In the genomic region with DNA sequence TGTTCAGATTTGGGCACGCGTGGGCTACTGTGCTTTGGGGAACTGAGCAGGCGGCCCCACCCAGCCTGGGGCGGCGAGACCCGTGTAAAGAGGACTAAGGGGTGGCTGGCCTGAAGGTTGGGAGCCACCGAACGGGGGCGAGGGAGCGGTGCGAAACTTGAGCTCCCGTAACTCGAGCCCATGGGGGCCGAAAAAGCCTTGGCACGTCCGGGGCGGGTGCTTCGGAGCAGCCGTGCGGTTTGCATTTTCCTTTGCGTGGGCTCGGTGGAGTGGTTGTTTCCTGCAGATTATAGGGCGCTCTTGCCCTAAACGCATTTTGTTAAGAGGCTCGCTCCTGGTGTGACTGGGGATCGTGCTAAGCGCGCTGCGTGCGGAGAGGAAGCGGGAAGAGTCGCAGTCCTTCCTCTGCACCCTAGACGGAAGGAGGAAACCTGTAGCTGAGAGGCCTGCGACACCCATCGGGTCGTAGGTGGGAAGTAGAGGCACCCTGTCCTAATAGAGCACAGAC, we compare ENCODE assay signal across 8 mouse cellular contexts. TPM values are rescaled to one million over a fixed set of nuclear protein-coding genes. Genes with fewer than 3 reads are reported as not detected.
DNase-seq lines count a peak whose midpoint lies in the region; ATAC-seq and TF ChIP-seq lines count a peak whose summit lies in the region.
"Had no signal": no experiment of that assay in that cellular context is flagged by ENCODE, and none has a peak within 500 bp of the region (broad histone marks: within the 10 kb centered on the region; RNA-seq: fewer than 3 reads in every experiment).

No protein-coding gene starts in this region.

- peak overlapping the region; percentile 72 for H3K4me3 ChIP-seq in forebrain, embryonic 14.5 days (ENCODE audit: low read depth, low read length)
- peak overlapping the region; percentile 96 for H3K4me3 ChIP-seq in intestine, embryonic 16.5 days (ENCODE audit: low read length)
- H3K4me3 ChIP-seq in macrophage (ENCODE audit: inconsistent target), result peak overlapping the region; percentile 97
- peak overlapping the region; percentile 96 for H3K4me3 ChIP-seq in spleen, adult 2 months (ENCODE audit: extremely low read depth, insufficient read depth, insufficient read length)

- peak overlapping the region; percentile 78 for H3K27ac ChIP-seq in forebrain, embryonic 14.5 days (ENCODE audit: low read depth, low read length)
- H3K27ac ChIP-seq in intestine, embryonic 16.5 days (ENCODE audit: low read length), result peak overlapping the region; percentile 98
- H3K27ac ChIP-seq in macrophage, result peak overlapping the region; percentile 92
- H3K27ac ChIP-seq in spleen, adult 2 months (ENCODE audit: insufficient read depth, low read length), result peak overlapping the region; percentile 97

- H3K4me1 ChIP-seq in forebrain, embryonic 14.5 days (ENCODE audit: control insufficient read depth, insufficient read depth, low read length), result no peaks in the 10 kb centered on the region; the same call in 1 of the 2 replicates
- H3K4me1 ChIP-seq in intestine, embryonic 16.5 days (ENCODE audit: control insufficient read depth, insufficient read depth, low read length), result peaks cover 19% of the 10 kb centered on the region
- H3K4me1 ChIP-seq in spleen, adult 2 months (ENCODE audit: control insufficient read depth, insufficient read depth, insufficient read length), result no peaks in the 10 kb centered on the region; the same call in 1 of the 2 replicates

- no peaks in the 10 kb centered on the region for H3K9me3 ChIP-seq in forebrain, embryonic 14.5 days (replicated peaks; ENCODE audit: control insufficient read depth, low read length)
- no peaks in the 10 kb centered on the region for H3K9me3 ChIP-seq in intestine, embryonic 16.5 days (ENCODE audit: control insufficient read depth, low read length)

- peak overlapping the region; percentile 84 for H3K4me2 ChIP-seq in forebrain, embryonic 14.5 days (ENCODE audit: low read length)
- peak overlapping the region; percentile 84 for H3K4me2 ChIP-seq in intestine, embryonic 16.5 days (ENCODE audit: low read depth, low read length)

- H3K9ac ChIP-seq in forebrain, embryonic 14.5 days (ENCODE audit: low read length), result peak overlapping the region; percentile 89
- peak overlapping the region; percentile 100 for H3K9ac ChIP-seq in intestine, embryonic 16.5 days (ENCODE audit: low read depth, low read length)

- ATAC-seq in forebrain, embryonic 14.5 days, result peak; percentile 17
- peak; percentile 34 for ATAC-seq in intestine, embryonic 16.5 days

- peaks cover 33% of the 10 kb centered on the region for H3K36me3 ChIP-seq in forebrain, embryonic 14.5 days (ENCODE audit: control insufficient read depth, insufficient read depth, low read length)
- H3K36me3 ChIP-seq in intestine, embryonic 16.5 days (ENCODE audit: control insufficient read depth, insufficient read depth, low read length), result peaks cover 8% of the 10 kb centered on the region
- H3K36me3 ChIP-seq in macrophage (ENCODE audit: inconsistent target), result peaks cover 27% of the 10 kb centered on the region
- peaks cover 19% of the 10 kb centered on the region for H3K36me3 ChIP-seq in spleen, adult 2 months (ENCODE audit: control insufficient read depth, insufficient read depth, low read length)

- no peak for TF ChIP-seq CTCF in spleen, adult 2 months (IDR thresholded peaks at IDR 0.05; ENCODE audit: extremely low read depth, insufficient read depth, insufficient read length, insufficient replicate concordance)

- WGBS in forebrain, embryonic 14.5 days, result under 1% methylated on average over 36 of the region's 36 CpGs
- 0% methylated on average over 36 of the region's 36 CpGs for WGBS in intestine, embryonic 16.5 days
- WGBS in macrophage (ENCODE audit: missing documents), result under 1% methylated on average over 36 of the region's 36 CpGs
- under 1% methylated on average over 36 of the region's 36 CpGs for WGBS in spleen, adult 2 months

- H3K79me2 ChIP-seq in macrophage (ENCODE audit: inconsistent target), result peaks cover 46% of the 10 kb centered on the region

- no peaks in the 10 kb centered on the region for H3K27me3 ChIP-seq in forebrain, embryonic 14.5 days (replicated peaks; ENCODE audit: control insufficient read depth, insufficient read depth, low read length)
- H3K27me3 ChIP-seq in intestine, embryonic 16.5 days (replicated peaks; ENCODE audit: control insufficient read depth, insufficient read depth, low read length), result no peaks in the 10 kb centered on the region
- no peaks in the 10 kb centered on the region for H3K27me3 ChIP-seq in spleen, adult 2 months (ENCODE audit: control insufficient read depth, insufficient read depth, low read length)

- DNase-seq in lung, adult 18-20 months, result peak; percentile 40 to 46
- DNase-seq in lung, postnatal 10 days, result no peak
- DNase-seq in brain, adult 2 months (ENCODE audit: low read depth, low spot score), result peak; percentile 66
- peak; percentile 41 for DNase-seq in forebrain, embryonic 14.5 days (ENCODE audit: low spot score)
- peak; percentile 17 to 41 for DNase-seq in spleen, adult 2 months (ENCODE audit: low read depth in 1 of 2, low spot score in 2 of 2)

- no peak for TF ChIP-seq POLR2A in spleen, adult 2 months (IDR thresholded peaks at IDR 0.05; ENCODE audit: low read depth, low read length)

RNA-seq across cellular contexts. Expression of gene Ldha, which starts 4.8 kb away (rescaled TPM):
- 724 and 871 TPM in 2 replicates for polyA plus RNA-seq in forebrain, embryonic 14.5 days (2014; fragmentation: Nextera tagmentation; extraction: Ambion mirVana)
- 3,052 and 3,173 TPM in 2 replicates for polyA plus RNA-seq in intestine, embryonic 16.5 days (2015; fragmentation: Nextera tagmentation; extraction: Ambion mirVana)
- 100 to 1,000 TPM in 4 of 26 experiments, 10 to 100 TPM in 22; 28.3 to 140 (median 69.6) TPM for total RNA-seq in macrophage (2018; cell fraction: chromatin; rRNA removed)
- total RNA-seq in macrophage (2018; cell fraction: cytosol; rRNA removed), result 100 to 1,000 TPM; 342 to 466 (median 395) TPM
- 100 to 1,000 TPM in 25 of 26 experiments, 10 to 100 TPM in 1; 83.2 to 291 (median 163) TPM for total RNA-seq in macrophage (2018; cell fraction: nucleus; rRNA removed)
- 352 to 860 TPM (median 417 TPM) in 3 replicates for polyA plus RNA-seq in macrophage (2018)
- 165 and 196 TPM in 2 replicates for polyA plus RNA-seq in spleen, adult 2 months (2012; rRNA removed)

RNA-seq across cellular contexts. Expression of gene Ldhc, which starts 15.0 kb away (rescaled TPM):
- not detected in 2 replicates for polyA plus RNA-seq in forebrain, embryonic 14.5 days (2014; fragmentation: Nextera tagmentation; extraction: Ambion mirVana)
- not detected in 2 replicates for polyA plus RNA-seq in intestine, embryonic 16.5 days (2015; fragmentation: Nextera tagmentation; extraction: Ambion mirVana)
- total RNA-seq in macrophage (2018; cell fraction: chromatin; rRNA removed), result not detected
- not detected for total RNA-seq in macrophage (2018; cell fraction: cytosol; rRNA removed)
- not detected for total RNA-seq in macrophage (2018; cell fraction: nucleus; rRNA removed)
- not detected in 3 replicates for polyA plus RNA-seq in macrophage (2018)
- 0.09 TPM in 1 of 2 replicates, not detected in the other for polyA plus RNA-seq in spleen, adult 2 months (2012; rRNA removed)
- polyA plus RNA-seq: large intestine, adult 2 months had no signal

RNA-seq across cellular contexts. Expression of gene Gtf2h1, which starts 50.1 kb away (rescaled TPM):
- 53.1 and 56.7 TPM in 2 replicates for polyA plus RNA-seq in forebrain, embryonic 14.5 days (2014; fragmentation: Nextera tagmentation; extraction: Ambion mirVana)
- 78.5 and 80.1 TPM in 2 replicates for polyA plus RNA-seq in intestine, embryonic 16.5 days (2015; fragmentation: Nextera tagmentation; extraction: Ambion mirVana)
- total RNA-seq in macrophage (2018; cell fraction: chromatin; rRNA removed), result 10 to 100 TPM; 33.1 to 80.2 (median 55.2) TPM
- total RNA-seq in macrophage (2018; cell fraction: cytosol; rRNA removed), result 10 to 100 TPM; 42.8 to 68.4 (median 52.3) TPM
- 10 to 100 TPM; 32.7 to 63.1 (median 45.6) TPM for total RNA-seq in macrophage (2018; cell fraction: nucleus; rRNA removed)
- polyA plus RNA-seq in macrophage (2018), result 41.4 to 101 TPM (median 42.4 TPM) in 3 replicates
- 4.7 and 5.4 TPM in 2 replicates for polyA plus RNA-seq in spleen, adult 2 months (2012; rRNA removed)

RNA-seq across cellular contexts. Expression of gene Hps5, which starts 50.2 kb away (rescaled TPM):
- polyA plus RNA-seq in forebrain, embryonic 14.5 days (2014; fragmentation: Nextera tagmentation; extraction: Ambion mirVana), result 10.1 and 11.3 TPM in 2 replicates
- polyA plus RNA-seq in intestine, embryonic 16.5 days (2015; fragmentation: Nextera tagmentation; extraction: Ambion mirVana), result 27.2 and 31.2 TPM in 2 replicates
- total RNA-seq in macrophage (2018; cell fraction: chromatin; rRNA removed), result 100 to 1,000 TPM in 12 of 26 experiments, 10 to 100 TPM in 14; 23.0 to 137 (median 96.7) TPM
- total RNA-seq in macrophage (2018; cell fraction: cytosol; rRNA removed), result 10 to 100 TPM; 15.7 to 33.8 (median 24.0) TPM
- 10 to 100 TPM; 23.1 to 91.3 (median 62.5) TPM for total RNA-seq in macrophage (2018; cell fraction: nucleus; rRNA removed)
- polyA plus RNA-seq in macrophage (2018), result 16.3 to 29.8 TPM (median 23.7 TPM) in 3 replicates
- polyA plus RNA-seq in spleen, adult 2 months (2012; rRNA removed), result 16.6 and 20.3 TPM in 2 replicates
